Mouse (Mus musculus) kidney, adult 2 months (tissue): ENCODE results near the gene Cby3.

Experiments used
- CTCF ChIP-seq: fragments of 200-500 bp; conservative IDR thresholded peaks from 2 replicates; pipeline ENCODE4 v1.5.1; 2011; ENCODE audit warnings: low read depth, mild to moderate bottlenecking, control low read depth, low read length, moderate library complexity, mixed read lengths; ENCODE audit not compliant: insufficient read depth, insufficient read length
- POLR2A ChIP-seq: fragments of 200-500 bp; IDR thresholded peaks from one replicate; pipeline ENCODE4 v1.6.1; 2011; ENCODE audit warnings: low read depth, low read length, control low read depth

DNA sequence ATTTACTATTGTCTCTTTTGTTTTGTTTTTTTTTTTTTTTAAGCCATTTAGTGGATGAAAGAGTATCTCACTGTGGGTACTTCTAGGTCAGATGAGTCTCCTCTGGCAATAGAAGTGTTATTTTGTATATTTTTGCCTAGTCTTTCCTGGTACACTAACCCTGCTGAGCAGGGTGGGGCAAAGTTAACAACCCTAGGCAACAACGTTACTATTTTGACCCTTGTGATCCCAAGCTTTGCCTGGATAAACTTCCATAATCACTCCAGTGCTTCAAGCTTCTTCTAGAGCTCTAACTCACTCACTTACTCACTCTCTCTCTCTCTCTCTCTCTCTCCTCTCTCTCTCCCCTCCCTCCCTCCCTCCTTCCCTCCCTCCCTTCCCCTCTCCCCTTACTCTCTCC lies 18.1 kb upstream of the Cby3 start:
- no peak for TF ChIP-seq POLR2A
- TF ChIP-seq CTCF = no peak
